Mouse (Mus musculus) frontal cortex, adult 2 months (tissue): ENCODE results near the gene Zhx3. TPM values are rescaled to one million over a fixed set of nuclear protein-coding genes. Genes with fewer than 3 reads are reported as not detected.

ENCODE experiments used
- DNase-seq, 2 experiments: peaks; one replicate each; pipeline ENCODE4 v3.0.0; 2022; ENCODE audit warnings: low spot score in 1 of 2; ENCODE audit errors: extremely low spot score in 1 of 2
- polyA plus RNA-seq: library from polyadenylated mRNA; depleted of rRNA; stranded (reverse); fragments of >200 nt; gene quantifications from 2 replicates; pipeline ENCODE4 v1.2.3, GENCODE M21; 2012

Gene Zhx3
- polyA plus RNA-seq, 1 experiment, result 19.2 TPM

DNA sequence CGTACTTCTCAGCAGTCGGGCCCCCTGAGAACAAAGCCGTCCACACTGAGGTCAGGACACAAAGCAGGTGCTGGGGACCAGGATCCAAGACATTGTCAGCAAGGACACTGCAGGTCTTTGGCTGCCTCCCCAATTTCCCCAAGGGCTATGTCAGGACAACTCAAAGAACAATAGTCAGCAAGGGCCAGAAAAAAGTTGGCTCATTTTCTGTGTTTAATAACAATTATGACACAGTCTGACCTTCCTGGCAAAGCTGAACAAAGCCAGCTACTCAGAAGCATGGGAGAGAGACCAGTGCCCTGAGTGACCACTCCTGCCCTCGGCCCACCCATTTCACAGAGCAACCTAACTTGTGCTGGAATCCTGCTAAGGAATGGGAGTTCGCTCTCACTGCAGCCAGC is 106.4 kb downstream of the Zhx3 start:
- DNase-seq, result no peak

DNA sequence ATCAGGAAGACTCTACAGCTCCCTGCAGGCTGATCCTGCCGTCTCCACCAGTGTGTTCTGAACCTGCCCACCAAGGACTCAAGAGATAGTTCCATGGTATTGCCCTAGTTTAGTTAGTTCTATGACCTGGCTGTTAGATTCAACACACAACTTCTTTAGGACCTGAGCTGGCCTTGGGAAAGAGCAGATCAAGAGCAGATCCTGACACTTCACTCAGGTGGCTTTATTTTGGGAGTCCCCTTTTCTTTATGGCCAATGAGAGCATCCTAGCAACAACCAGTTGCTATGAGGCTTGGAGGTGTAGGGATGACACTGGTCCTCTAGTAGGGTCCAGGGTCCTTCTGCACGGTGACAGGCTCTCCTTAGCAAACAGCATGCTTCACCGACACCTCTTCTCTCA is 107.7 kb downstream of the Zhx3 start:
- no peak for DNase-seq

DNA sequence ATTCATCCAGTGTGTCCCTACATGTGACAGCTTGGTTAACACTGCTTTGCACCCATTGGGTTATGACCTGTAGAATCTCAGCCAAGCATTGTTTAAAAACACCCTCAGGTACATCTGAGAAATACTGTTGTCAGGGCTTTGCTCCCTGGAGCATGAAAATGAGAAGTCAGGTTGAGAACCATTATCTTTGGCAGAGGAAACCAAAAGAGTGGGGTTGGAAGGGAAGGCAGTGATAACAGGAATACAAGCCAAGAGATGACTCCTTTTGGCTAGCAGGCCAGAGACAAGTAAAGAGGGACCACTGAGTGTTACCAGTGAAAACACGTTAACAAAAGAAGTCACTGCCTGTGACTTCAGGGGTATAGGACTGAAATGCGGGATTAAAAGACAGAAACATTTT is 108.4 kb downstream of the Zhx3 start:
- no peak for DNase-seq

DNA sequence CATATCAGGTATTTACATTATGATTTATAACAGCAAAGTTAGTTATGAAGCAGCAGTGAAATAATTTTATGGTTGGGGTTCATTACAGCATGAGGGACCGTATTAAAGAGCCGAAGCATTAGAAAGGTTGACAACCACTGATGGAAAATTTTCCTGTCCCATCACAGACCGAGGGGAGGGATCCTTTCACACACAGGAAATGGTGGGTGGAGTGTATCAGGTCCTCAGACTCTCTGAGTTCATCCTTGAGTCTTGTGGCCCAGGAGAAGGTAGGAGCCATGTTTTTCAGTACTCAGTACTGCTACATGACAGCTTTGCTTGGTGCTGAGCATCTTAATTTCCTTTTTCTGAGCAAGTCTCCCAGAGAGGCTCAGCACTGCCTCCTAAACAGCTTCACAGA is 109.0 kb downstream of the Zhx3 start:
- DNase-seq, result no peak

DNA sequence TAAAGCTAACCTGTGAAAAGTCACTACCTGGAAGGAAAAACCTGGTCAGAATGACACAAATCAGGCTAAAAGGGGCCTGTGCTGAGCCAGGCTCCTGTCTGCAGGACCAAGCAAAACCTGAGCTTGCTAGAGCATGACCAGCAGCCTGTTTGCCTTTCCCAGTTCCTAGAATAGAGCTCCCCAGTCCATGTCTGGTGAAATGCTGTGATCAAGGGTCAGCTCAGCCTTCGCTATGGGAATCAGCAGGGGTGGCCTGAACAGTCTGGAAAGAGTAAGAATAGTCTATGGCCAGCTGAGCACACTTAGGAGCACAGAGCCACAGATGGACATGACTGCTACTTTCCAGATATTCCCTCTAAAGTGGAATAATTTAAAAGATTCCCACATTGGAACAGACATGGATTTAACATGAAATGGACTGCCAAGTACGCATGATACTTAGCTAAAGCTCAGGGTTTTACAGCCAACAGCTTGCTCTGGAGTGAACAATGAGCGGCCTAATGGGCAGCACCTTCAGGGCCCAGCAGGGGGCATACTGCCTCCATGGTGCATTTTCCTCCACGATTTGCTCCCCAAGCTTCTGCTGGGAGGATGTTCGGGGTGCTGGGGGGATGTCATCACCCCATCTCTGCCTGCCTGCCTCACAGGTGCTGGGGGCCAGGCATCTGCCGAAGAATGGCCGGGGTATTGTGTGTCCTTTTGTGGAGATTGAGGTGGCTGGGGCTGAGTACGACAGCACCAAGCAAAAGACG is 112.2 kb downstream of the Zhx3 start:
- DNase-seq, result peak in 1 of 2 experiments; percentile 75

DNA sequence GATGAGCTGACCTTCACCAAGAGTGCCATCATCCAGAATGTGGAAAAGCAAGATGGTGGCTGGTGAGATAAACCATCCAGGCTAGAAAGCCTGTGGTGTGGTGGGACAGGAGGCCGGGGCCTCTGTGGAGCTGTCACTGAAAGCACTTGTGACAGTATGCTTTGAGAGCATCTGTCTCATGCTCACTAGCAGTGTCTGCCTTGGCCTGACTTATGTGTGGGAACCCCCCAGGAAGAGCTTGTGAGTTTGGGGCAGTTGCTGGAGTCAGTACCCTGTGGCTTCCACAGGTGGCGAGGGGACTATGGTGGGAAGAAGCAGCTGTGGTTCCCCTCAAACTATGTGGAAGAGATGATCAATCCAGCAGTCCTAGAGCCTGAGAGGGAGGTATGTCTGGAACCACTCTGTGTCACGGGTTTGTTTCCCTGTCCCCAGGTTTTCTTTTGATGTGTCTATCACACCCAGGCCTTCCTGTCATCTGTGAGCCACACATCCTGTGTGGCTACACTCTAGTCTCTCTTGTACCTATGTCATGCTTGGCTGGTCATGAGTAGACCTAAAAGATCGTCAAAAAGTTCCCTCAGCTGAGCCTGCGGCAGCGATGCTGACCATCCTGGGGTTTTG is 116.1 kb downstream of the Zhx3 start:
- DNase-seq, result no peak

DNA sequence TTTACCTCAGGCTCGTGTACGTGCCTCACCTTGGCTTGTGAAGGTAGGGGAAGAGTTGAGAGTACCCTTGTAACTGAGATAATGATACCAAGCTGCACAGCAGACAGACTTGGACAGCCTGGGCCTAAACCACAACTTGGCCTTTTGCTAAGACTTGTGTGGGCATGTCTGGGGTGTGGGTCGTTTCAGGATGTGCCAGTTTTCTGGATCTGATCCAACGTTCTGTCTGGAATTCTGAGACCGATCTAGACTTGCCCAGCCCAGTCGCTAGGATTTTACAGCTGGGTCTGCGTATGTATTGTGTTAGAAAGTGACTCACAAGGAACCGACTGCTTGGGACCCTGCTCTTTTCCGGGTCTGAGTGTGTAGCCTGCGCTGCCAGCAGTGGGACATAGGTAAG is 125.7 kb downstream of the Zhx3 start:
- no peak for DNase-seq

DNA sequence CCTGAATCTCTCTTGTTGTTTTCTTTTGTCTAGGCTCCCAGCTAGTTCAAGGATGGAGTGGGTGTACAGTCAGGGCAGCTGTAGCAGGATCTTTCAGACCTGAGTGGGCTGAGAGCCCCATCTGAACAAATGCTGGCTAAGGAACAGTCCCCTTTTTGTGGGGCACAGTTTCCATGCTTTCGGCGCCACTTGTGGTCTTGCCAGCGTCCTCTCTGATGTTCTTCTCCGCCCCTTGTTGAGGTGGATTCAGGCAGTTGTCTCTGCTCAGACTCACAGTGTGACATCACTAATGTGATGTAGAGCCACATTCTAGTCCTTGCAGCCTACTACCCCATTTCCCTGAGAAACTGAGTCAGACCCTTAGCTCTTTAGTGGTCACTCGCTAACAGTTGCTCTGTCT is 126.2 kb downstream of the Zhx3 start:
- no peak for DNase-seq

DNA sequence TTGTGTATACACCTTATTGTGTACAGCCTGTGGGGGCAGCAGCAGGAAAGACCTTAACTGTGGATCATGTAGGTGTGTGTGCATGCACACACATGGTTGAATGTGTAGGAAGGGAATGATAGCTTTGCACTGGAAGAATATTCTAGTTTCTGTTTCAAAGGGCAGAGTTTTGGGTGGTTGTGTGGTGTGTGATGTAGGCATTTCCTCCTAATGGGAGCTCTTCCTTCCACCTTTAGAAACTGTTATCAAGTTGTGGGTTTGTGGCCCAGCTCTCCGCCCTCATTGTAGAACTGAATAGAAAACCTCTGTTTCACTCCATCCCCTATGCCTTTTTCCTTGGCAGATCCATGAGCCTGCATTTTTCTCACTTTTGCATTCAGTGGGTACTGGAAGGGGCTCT is 127.3 kb downstream of the Zhx3 start:
- no peak for DNase-seq

DNA sequence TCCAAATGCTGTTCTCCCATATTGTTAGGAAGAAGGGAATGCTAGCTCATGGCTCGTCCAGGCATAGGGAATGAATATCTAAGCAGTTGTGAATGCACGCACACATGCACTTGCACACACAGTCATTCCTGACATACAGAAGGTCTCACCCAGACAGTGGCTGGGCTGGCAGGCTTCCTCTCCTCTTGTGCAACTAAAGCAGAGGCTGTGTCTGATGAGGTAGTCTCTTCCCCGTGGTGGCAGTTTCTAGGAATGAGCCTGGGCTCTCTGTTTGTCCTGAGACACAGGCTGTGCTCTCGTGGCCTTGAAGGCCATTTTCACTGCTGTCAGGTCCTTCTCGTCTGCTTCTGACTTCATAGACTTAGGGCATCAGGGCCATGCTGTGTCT is 128.0 kb downstream of the Zhx3 start:
- no peak for DNase-seq

DNA sequence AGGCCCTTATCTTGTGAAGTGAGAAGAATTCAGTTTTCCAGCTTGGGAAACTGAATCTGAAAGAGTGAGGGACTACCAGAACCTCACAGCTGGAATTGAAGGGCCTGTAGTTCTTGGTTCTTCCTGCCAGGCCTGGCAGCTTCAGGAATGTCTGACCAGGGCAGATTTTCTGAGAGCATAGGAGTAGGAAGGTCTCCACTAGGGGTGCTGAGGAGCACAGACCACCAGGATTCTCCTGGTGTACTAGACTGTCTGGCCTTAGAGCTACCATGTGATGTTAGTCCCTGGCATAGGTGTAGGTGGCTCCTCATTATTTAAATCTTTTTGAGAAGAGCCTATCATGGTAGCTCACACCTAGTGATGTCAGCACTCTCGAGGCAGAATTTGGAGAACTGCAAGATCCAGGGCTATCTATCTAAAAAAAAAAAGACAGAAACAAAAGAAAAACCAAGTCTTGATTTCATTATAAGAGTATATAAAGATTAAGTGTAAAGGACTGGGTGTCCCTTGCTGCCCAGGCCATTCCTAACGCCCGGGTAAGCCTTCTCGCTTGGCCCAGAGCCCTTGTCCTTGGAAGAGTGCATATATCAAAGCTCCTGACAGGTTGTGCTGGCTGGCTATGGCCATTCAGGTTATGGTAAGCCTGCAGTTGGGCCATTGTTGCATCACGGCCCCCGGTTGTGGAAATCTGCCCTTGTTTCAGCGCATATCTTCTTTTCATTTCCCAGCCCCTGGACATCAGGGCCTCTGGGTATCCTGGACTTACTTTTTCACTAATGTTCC is 128.6 kb downstream of the Zhx3 start:
- DNase-seq, result peak in 1 of 2 experiments; percentile 63

DNA sequence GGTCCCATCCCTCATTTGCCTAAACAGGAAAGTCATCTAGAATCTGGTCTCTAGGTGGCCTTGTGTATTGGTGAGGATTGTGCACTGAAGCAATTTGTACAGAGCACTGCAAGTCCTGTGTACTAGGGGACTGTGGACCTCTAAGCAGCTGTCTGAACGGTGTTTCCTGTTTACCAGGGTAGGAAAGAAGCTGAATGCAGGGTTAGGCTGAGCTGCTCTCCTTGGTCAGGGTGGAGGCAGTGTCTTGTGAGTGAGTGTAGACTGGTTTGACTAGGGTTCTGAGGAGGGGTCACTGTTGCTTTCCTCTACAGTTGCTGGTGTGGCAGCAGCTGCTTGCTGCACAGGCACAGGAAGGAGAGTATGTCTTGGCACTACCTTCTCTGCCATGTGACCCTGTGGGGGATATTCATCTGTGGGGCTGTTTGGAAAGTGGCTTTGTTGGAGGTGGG is 130.6 kb downstream of the Zhx3 start:
- DNase-seq, result no peak

DNA sequence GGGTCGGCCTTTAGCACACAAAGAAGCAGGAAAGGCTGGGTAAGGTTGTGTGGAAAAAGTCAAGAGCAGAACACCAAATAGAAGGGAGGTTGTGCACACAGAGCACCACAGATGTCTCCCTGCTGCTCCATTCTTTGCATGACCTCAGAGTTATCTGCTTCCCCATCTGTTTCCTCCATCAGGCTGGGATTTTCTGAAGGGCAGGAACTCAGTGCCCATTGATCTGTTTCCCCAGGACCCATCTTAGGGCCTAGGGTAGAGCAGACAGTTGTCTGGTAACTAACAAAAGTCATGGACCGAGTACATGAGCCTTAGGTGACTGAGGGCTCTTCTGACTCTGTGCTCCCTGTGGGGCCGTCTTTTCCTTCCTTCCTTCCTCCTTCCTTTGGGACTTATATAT is 131.2 kb downstream of the Zhx3 start:
- DNase-seq, result no peak

DNA sequence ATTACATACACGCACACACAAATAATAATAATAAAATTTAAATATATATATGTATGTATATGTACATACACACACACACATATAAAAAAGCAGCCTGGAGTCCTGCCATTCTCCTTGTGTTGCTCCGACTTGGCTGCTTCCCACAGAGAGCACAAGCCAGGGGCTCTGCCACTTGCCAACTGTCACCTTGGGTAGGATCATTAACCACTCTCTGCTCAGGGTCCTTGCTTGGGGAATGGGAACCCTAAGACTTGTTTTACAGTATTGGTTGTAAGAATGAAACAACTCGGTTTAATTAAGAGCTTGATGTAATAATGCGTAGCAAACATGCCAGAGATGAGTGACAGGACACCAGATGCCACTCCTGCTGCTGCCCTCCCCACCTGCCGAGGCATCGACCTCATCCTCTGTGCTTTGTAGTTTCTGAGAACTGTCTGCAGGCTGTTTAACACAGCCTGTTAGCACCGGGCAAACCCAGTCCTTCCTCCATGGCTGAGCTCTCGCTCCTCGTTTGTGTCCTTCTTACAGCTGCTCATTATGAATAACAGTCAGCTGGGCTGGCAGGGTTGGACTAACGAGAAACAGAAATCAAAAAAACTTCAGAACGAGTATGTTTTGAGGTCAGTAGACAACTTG is 132.2 kb downstream of the Zhx3 start:
- no peak for DNase-seq

DNA sequence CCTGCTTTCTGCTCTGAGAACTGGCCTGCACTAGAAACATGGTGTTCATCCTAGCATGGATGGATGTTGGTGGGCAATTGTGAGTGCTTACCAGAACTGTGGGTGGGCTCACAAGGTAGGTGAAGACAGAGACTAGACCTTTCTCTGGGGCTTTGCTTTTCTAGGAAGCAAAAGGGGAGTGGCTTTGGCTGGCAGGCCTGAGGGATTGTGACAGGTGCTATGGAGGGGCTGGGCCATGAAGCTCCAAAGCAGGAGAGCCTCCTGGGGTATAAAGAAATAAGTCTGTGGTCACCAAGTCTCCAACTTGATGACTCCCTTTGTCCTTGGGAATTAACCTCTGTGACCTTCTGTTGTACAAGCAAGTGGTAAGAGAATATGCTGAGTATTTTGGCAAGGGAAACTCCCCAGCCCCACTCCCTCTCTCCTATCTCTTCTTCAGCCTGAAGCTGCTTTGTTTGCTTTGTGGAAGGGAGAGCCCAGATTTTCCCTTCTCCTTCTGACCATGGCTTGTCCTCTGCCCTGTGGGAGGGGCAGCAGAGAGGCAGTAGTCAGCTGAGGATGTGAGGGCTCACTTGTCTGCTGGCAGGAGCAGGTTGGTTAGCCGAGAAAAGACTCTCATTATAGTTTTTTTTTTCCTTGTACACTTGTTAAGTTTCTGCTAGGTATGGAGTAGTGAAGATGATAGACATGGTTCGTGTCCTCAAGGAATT is 133.0 kb downstream of the Zhx3 start:
- DNase-seq, result no peak

DNA sequence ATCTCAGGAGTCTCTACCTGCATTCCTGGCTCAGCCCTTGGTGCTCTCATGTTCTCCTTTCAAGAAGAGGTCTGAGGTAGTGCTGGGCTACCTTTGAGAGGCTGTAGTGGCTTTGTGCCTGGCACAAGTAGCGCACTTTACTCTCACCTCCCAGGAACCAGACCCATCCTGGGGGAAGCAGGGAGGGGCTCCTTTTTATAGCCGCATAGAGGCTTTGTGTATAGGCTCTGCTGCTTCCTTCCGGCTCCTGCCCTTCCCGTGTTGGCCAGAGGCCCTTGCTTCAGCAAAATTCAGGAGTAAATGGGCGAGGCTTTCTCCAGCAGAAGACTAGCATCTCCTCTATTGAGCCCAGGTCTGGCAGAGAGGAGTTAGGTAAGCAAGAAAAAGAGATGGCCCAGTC is 134.4 kb downstream of the Zhx3 start:
- DNase-seq, result no peak

DNA sequence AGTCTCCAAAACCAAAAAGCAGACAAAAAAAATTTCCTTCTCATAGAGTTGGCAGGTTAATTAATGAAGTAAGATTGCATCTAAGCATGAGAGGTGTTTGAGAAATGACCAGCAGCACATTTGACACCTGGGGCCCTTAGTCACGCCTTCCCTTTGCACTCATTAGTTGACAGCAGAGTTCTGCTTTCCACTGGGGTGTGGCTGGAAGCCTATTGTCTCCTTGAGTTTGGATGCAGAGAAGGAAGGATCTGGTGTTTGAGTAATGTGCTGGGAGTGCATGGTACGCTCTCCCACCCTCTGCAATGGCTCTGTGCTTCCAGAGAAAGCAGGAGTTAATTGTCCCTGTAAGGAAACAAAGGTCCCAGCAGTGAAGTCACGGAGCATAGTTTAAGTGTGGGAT is 136.3 kb downstream of the Zhx3 start:
- no peak for DNase-seq

DNA sequence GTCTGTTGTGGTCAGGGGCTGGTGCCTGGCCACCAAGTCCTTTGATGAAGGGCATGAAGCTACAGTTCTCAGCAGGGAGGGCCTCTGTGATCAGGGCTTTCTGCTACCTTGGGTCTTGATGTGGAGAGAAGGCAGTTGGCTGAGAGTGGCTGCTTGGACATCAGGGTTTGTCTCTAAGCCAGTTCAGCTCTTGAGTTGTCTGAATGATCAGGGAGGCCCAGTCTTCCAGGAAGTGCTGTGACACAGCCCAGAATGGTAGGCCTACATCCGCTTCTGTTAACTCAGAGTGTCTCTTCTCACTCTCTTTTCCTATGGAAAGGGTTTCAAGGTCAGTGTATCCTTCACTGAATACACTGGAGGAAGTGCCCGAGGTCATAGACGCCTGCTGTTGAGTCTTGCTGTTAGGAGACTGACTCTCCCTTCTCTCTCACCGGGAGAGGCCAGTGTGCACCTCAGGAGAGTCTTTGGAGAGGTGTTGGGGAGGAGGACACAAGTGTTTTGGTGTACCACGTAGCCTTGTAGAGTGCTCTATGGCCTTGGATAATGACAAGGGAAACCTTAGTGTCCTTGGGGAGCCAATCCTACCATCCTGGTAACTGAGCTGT is 137.0 kb downstream of the Zhx3 start:
- no peak for DNase-seq

DNA sequence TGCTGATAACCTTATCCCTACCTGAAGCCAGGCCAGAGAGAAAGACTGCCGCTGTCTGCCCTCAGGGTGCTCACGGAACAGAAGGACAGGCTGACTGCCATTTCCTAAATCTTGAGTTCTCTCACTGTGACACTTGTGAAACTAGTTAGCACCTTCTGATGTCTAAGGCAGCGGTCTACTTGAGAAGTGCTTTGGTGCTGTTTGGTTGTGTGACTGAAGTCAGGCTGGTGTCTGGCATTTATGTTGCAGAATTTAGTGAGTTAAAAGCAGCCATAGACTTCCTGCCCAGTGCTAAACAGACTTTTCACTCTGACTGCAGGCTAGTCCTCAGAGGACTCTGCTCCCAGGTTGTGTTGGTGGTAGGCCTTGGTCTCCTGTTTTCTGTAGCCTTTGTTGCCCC is 138.5 kb downstream of the Zhx3 start:
- no peak for DNase-seq

DNA sequence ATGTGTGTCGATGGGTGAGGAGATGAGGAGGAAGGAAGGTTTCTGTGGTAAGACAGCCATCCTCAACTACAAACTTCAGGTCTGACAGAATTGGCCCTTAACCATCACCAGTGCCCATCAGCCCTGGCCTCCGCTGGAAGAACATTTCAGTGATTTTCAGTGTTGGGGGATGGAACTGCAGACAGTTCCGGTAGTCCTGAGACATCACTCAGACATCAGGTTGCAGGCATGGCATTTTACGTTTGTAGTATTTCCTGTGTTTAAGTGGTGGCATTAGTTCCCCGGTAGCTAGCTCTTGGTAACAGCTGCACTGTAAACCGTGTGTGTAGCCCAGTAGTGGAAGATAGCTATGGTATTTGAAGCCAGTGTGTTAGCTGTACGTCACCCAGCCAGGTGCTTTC is 139.7 kb downstream of the Zhx3 start:
- no peak for DNase-seq
